Mouse (Mus musculus) thymus, adult 2 months (tissue): ENCODE results near the gene Grin2b. TPM values are rescaled to one million over a fixed set of nuclear protein-coding genes. Genes with fewer than 3 reads are reported as not detected.

Source experiments
- DNase-seq: peaks from one replicate; pipeline ENCODE4 v3.0.0; 2021
- H3K27ac ChIP-seq: fragments of 200-500 bp; 2 replicates; pipeline ENCODE4 v1.5.1; 2012; ENCODE audit warnings: low read length, control low read depth; ENCODE audit not compliant: control insufficient read depth, insufficient read depth
- H3K27me3 ChIP-seq: fragments of 200-500 bp; 2 replicates; pipeline ENCODE4 v1.6.1; 2012; ENCODE audit warnings: mild to moderate bottlenecking, low read length, moderate library complexity, mixed read lengths; ENCODE audit not compliant: control insufficient read depth, insufficient read depth
- H3K36me3 ChIP-seq: fragments of 200-500 bp; 2 replicates; pipeline ENCODE4 v1.6.1; 2012; ENCODE audit warnings: mild to moderate bottlenecking, low read length, moderate library complexity; ENCODE audit not compliant: control insufficient read depth, insufficient read depth
- H3K4me1 ChIP-seq: fragments of 200-500 bp; replicated peaks from 2 replicates; pipeline ENCODE4 v1.6.1; 2012; ENCODE audit warnings: low read length; ENCODE audit not compliant: control insufficient read depth, insufficient read depth
- H3K4me3 ChIP-seq: fragments of 200-500 bp; 2 replicates; pipeline ENCODE4 v1.5.1; 2012; ENCODE audit warnings: mild to moderate bottlenecking, low read length, control low read depth, moderate library complexity; ENCODE audit not compliant: control insufficient read depth, insufficient read depth
- CTCF ChIP-seq: fragments of 200-500 bp; IDR thresholded peaks from 2 replicates; pipeline ENCODE4 v1.5.1; 2012; ENCODE audit warnings: mild to moderate bottlenecking, control low read depth, low read length, moderate library complexity, borderline replicate concordance; ENCODE audit not compliant: control insufficient read depth, poor library complexity, insufficient read depth; ENCODE audit errors: extremely low read depth
- POLR2A ChIP-seq: fragments of 200-500 bp; IDR thresholded peaks from 2 replicates; pipeline ENCODE4 v1.6.1; 2012; ENCODE audit warnings: mild to moderate bottlenecking, low read length, control low read depth, moderate library complexity; ENCODE audit not compliant: control insufficient read depth, poor library complexity, insufficient read depth; ENCODE audit errors: extremely low read depth
- WGBS: fragments of 180-500 bp; shearing (Covaris S2); methylation state at CpG from one replicate; pipeline ENCODE4 v1.1.7; 2018; 5-methylcytosine and 5-hydroxymethylcytosine counted together
- polyA plus RNA-seq: library from polyadenylated mRNA; depleted of rRNA; stranded (reverse); fragments of >200 nt; gene quantifications from 2 replicates; pipeline ENCODE4 v1.2.3, GENCODE M21; 2012

Gene Grin2b
- polyA plus RNA-seq, 1 experiment: under 0.01 TPM

DNA sequence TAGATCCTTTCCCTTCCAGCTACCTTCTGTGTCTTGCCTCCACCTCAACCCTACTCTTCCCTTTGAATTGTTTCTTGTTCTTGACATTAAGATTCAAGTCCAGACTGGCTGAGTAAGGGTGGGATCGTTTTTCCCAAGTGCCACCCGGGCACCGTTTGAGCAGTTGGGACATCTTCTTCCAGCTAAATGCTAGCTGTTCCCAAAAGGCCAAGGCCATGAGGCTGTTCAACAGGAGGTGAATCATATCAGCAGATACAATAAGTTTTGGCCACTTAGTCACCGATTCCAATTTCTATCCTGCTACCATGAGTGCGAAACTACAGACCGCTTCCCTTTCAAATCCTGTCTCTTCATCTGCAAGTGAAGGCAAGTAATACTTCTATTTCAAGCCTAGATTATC is 146.4 kb downstream of the Grin2b start:
- no peaks in the 10 kb centered on the region for H3K4me1 ChIP-seq
- no peak overlapping the region for H3K4me3 ChIP-seq
- no peaks in the 10 kb centered on the region for H3K27me3 ChIP-seq
- H3K27ac ChIP-seq: no peak overlapping the region
- no peak for DNase-seq
- 95% methylated on average over 6 of the region's 6 CpGs for whole genome bisulfite sequencing
- no peak for TF ChIP-seq CTCF
- TF ChIP-seq POLR2A: no peak
- H3K36me3 ChIP-seq: no peaks in the 10 kb centered on the region

DNA sequence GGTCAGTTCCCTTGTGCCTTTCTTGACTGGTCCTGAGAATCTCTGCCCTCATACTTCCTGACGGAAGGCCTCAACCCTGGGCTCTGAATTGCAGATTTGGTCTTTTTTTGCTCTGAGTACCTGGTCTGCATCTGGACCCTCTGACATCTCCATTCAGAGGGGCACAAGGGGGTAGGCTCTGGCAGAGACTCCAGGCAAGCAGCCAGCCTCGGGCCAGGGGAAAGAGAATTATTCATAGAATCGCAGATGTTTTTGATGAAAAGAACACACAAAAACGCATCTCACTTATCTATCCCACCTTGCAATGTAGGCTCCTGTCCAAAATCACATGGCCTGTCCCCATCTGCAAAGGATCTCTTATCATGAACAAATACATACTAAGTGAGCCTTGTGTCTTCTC is 147.5 kb downstream of the Grin2b start:
- Histone ChIP-seq H3K27ac (no peak overlapping the region), H3K36me3 (no peaks in the 10 kb centered on the region), H3K4me3 (no peak overlapping the region), H3K27me3 (no peaks in the 10 kb centered on the region), H3K4me1 (no peaks in the 10 kb centered on the region)
- WGBS: 94% methylated on average over 4 of the region's 4 CpGs
- DNase-seq: no peak
- no peak for TF ChIP-seq POLR2A

DNA sequence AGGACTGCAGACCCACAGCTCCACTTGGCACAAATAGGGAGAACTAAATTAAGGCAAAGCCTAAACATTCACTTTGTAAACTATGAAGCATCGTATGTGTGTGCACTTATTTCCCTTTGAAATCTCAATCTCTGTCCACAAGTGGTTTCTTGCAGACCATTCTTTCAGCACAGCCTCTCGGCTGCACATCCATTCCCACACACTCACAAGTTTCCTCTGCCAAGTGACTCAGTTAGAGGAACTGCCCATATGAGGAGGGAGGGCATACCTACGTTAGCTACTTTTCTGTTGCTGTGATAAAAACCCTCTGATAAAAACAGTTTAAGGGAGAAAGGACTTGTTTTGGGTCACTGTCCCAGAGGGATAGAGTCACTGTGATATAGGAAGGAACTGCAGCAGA is 152.9 kb downstream of the Grin2b start:
- TF ChIP-seq CTCF (no peak), POLR2A (no peak)
- H3K27me3 ChIP-seq: no peaks in the 10 kb centered on the region
- H3K4me3 ChIP-seq: no peak overlapping the region
- H3K4me1 ChIP-seq: no peaks in the 10 kb centered on the region
- WGBS: 68% methylated on average over 3 of the region's 3 CpGs
- no peaks in the 10 kb centered on the region for H3K36me3 ChIP-seq
- DNase-seq: no peak
- no peak overlapping the region for H3K27ac ChIP-seq

DNA sequence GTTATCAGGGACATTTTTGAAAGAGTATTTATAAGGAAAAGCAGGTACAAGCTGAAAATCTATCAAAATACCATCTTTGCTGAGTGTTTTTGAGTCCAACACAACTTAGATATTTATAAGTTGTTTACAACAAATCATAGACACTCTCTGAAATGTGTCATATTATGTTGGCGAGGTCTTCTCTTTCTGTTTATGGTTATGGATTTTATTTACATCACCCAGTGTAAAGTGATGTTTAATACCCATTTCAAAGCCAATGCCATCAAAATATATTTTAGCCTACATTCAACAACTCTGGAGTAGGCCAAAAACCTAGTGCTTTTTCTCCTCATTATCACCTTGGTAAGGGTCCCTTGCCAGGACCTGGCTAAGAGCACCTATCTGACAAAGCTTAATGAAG is 154.3 kb downstream of the Grin2b start:
- Histone ChIP-seq H3K36me3 (no peaks in the 10 kb centered on the region), H3K4me1 (no peaks in the 10 kb centered on the region), H3K27ac (no peak overlapping the region), H3K27me3 (no peaks in the 10 kb centered on the region), H3K4me3 (no peak overlapping the region)
- TF ChIP-seq CTCF: no peak
- TF ChIP-seq POLR2A: no peak
- DNase-seq: no peak
- 96% methylated on average over 1 of the region's 1 CpGs for WGBS

DNA sequence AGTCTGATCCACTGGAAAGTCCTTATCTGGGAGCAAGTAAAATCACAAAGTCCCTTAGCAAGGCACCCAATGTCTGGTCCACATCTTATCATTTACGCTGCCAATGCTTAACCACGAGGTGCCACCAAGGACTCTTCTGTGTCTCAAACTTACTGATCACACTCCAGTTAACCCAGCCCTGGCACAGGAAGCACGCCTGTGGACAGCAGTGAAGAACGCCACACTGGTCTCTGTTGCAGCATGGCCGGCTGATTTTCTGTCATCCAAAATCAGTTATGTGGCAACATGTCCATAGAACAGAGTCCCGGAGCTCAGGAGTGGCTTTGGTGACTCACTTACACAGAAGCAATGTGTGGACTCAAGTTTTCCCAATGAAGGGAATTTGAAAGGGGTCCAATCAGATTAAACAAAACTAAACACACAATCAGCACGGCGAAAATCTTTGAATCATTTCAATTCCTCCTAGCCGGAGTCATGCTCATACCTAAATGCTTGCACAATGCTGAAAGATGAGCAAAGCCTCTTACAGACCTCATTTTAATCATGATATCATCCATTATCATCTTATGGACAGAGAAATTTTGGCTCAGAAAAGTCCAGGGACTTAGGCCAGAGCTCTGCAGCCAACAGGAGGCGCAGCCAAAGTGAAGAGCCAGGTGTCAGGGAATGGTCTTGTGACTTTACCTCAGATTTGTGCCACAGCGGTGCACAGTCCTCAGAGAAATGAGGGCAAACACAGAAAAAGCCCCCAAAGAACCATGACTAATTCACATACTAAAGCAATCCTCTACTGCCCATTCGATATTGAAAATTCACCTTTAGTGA is 159.5 kb downstream of the Grin2b start:
- 91% methylated on average over 12 of the region's 12 CpGs for WGBS
- Histone ChIP-seq H3K36me3 (no peaks in the 10 kb centered on the region), H3K27me3 (no peaks in the 10 kb centered on the region), H3K27ac (no peak overlapping the region), H3K4me3 (no peak overlapping the region), H3K4me1 (no peaks in the 10 kb centered on the region)
- DNase-seq: no peak
- TF ChIP-seq POLR2A (no peak), CTCF (no peak)

DNA sequence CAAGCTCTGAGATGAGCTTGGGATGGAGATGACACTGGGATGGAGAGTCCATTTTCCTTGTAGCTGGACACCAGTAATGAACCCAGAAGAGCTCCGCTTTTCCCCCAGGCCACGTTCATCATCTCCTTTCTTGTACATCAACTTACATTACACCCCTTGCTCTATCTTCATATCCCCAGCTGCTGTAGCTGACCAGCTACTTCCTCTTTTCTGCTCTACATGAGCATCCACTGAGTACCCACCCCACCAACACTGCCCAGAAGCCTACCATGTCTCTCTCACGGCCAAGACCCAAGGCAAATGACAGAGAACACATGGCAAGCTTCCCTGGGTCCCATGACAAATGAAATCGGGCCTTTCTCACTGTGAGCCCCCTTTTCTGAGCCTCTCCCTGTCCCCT is 161.8 kb downstream of the Grin2b start:
- TF ChIP-seq POLR2A: no peak
- no peak for TF ChIP-seq CTCF
- WGBS: 33% methylated on average over 4 of the region's 4 CpGs
- H3K4me1 ChIP-seq: no peaks in the 10 kb centered on the region
- no peaks in the 10 kb centered on the region for H3K27me3 ChIP-seq
- no peaks in the 10 kb centered on the region for H3K36me3 ChIP-seq
- no peak overlapping the region for H3K4me3 ChIP-seq
- DNase-seq: no peak
- H3K27ac ChIP-seq: no peak overlapping the region

DNA sequence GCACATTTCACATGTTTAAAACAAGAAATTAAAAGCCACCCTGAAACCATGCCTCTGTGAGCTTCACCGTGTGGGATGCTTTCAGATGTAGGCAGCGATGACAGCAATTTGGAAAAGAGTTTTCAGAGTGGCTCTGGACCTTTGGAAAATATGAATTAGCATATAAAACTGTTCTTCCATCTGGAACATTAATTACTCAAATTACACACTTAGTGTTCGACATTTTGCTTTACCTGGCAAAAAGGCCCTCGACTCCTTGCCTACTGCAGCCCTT is 162.3 kb downstream of the Grin2b start:
- no peak overlapping the region for H3K4me3 ChIP-seq
- 69% methylated on average over 4 of the region's 4 CpGs for WGBS
- H3K4me1 ChIP-seq: no peaks in the 10 kb centered on the region
- DNase-seq: no peak
- H3K27me3 ChIP-seq: no peaks in the 10 kb centered on the region
- H3K36me3 ChIP-seq: no peaks in the 10 kb centered on the region
- H3K27ac ChIP-seq: no peak overlapping the region
- no peak for TF ChIP-seq CTCF
- TF ChIP-seq POLR2A: no peak
